8 mouse cellular contexts compared by ENCODE assay signal in the genomic region with DNA sequence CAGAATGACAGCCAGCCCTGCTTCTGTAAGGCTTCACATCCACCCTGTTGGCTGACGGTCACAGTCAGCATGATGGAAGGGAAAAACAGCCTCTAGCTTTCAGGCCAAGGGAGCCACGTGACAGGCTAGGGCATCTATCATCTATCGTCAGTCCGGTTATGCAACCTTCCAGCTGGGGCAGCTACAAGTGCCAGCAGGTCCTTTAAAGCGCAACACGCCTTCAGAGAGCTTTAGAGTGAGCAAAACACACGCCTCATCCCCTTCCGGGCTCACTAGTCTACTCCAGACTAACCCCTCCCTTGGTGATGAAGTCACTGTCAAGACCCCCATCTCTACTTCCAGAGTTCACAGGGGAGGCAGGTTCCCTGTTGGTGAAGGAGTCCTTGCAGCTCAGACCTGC. TPM values are rescaled to one million over a fixed set of nuclear protein-coding genes. Genes with fewer than 3 reads are reported as not detected.
DNase-seq lines count a peak whose midpoint lies in the region; ATAC-seq and TF ChIP-seq lines count a peak whose summit lies in the region.

No protein-coding gene starts in this region.

- peaks cover 17% of the 10 kb centered on the region for H3K4me1 ChIP-seq in intestine, embryonic 15.5 days (replicated peaks)
- no peaks in the 10 kb centered on the region for H3K4me1 ChIP-seq in hindbrain, embryonic 11.5 days (replicated peaks; ENCODE audit: control insufficient read depth, insufficient read depth, low read length)
- H3K4me1 ChIP-seq in midbrain, postnatal 0 days (ENCODE audit: insufficient read depth, low read length) = no peaks in the 10 kb centered on the region

- TF ChIP-seq CTCF in midbrain, postnatal 0 days (IDR thresholded peaks at IDR 0.05) = no peak

- H3K9ac ChIP-seq in intestine, embryonic 15.5 days = no peak overlapping the region
- H3K9ac ChIP-seq in hindbrain, embryonic 11.5 days (ENCODE audit: low read depth, low read length) = no peak overlapping the region
- no peak overlapping the region for H3K9ac ChIP-seq in midbrain, postnatal 0 days (replicated peaks; ENCODE audit: low read length, poor library complexity, severe bottlenecking)

- no peaks in the 10 kb centered on the region for H3K9me3 ChIP-seq in intestine, embryonic 15.5 days
- H3K9me3 ChIP-seq in hindbrain, embryonic 11.5 days (ENCODE audit: control insufficient read depth, low read length) = no peaks in the 10 kb centered on the region
- H3K9me3 ChIP-seq in midbrain, postnatal 0 days (ENCODE audit: low read length) = no peaks in the 10 kb centered on the region

- H3K27ac ChIP-seq in intestine, embryonic 15.5 days = no peak overlapping the region
- no peak overlapping the region for H3K27ac ChIP-seq in hindbrain, embryonic 11.5 days (ENCODE audit: low read depth, low read length)
- H3K27ac ChIP-seq in midbrain, postnatal 0 days (ENCODE audit: low read depth, low read length) = no peak overlapping the region

- 21% methylated on average over 8 of the region's 8 CpGs for WGBS in intestine, embryonic 15.5 days
- WGBS in hindbrain, embryonic 11.5 days = 79% methylated on average over 8 of the region's 8 CpGs
- 91% methylated on average over 8 of the region's 8 CpGs for WGBS in midbrain, postnatal 0 days

- H3K27me3 ChIP-seq in intestine, embryonic 15.5 days (replicated peaks) = no peaks in the 10 kb centered on the region
- no peaks in the 10 kb centered on the region for H3K27me3 ChIP-seq in hindbrain, embryonic 11.5 days (ENCODE audit: control insufficient read depth, insufficient read depth, low read length)
- H3K27me3 ChIP-seq in midbrain, postnatal 0 days (ENCODE audit: insufficient read depth, low read length) = no peaks in the 10 kb centered on the region

- no peak overlapping the region for H3K4me3 ChIP-seq in intestine, embryonic 15.5 days (replicated peaks)
- no peak overlapping the region for H3K4me3 ChIP-seq in hindbrain, embryonic 11.5 days (ENCODE audit: low read depth, low read length)
- no peak overlapping the region for H3K4me3 ChIP-seq in midbrain, postnatal 0 days (ENCODE audit: low read depth, low read length)

- ATAC-seq in frontal cortex, adult (ENCODE audit: low TSS enrichment) = peak; percentile 70
- peak; percentile 72 for ATAC-seq in intestine, embryonic 15.5 days
- ATAC-seq in hindbrain, embryonic 11.5 days (ENCODE audit: low FRiP score) = no peak
- no peak for ATAC-seq in midbrain, postnatal 0 days (ENCODE audit: low FRiP score)

- no peak for DNase-seq in frontal cortex, postnatal 10 days (ENCODE audit: low spot score in 2 of 2)
- DNase-seq in adrenal gland, postnatal 25 days = peak; percentile 64
- peak; percentile 88 for DNase-seq in lung, postnatal 25 days (ENCODE audit: low spot score)
- DNase-seq in hindbrain, embryonic 11.5 days (ENCODE audit: low spot score) = no peak
- no peak for DNase-seq in midbrain, postnatal 0 days (ENCODE audit: low spot score)
- DNase-seq in thymus, postnatal 36 days = no peak

- no peaks in the 10 kb centered on the region for H3K36me3 ChIP-seq in intestine, embryonic 15.5 days
- no peaks in the 10 kb centered on the region for H3K36me3 ChIP-seq in hindbrain, embryonic 11.5 days (ENCODE audit: control insufficient read depth, insufficient read depth, low read length)
- H3K36me3 ChIP-seq in midbrain, postnatal 0 days (ENCODE audit: insufficient read depth, low read length) = no peaks in the 10 kb centered on the region

- no peak overlapping the region for H3K4me2 ChIP-seq in intestine, embryonic 15.5 days (replicated peaks)
- no peak overlapping the region for H3K4me2 ChIP-seq in hindbrain, embryonic 11.5 days (replicated peaks; ENCODE audit: low read depth, low read length)
- H3K4me2 ChIP-seq in midbrain, postnatal 0 days (ENCODE audit: low read depth, low read length, poor library complexity, severe bottlenecking) = no peak overlapping the region

RNA-seq across cellular contexts. Expression of a gene that starts 11.7 kb away (rescaled TPM):
- 0.33 and 0.43 TPM in 2 replicates for total RNA-seq in adrenal gland, postnatal 25 days (2021)
- 19.6 and 21.7 TPM in 2 replicates for polyA plus RNA-seq in intestine, embryonic 15.5 days (2015; fragmentation: Nextera tagmentation; extraction: Ambion mirVana)
- 0.93 and 1.3 TPM in 2 replicates for polyA plus RNA-seq in hindbrain, embryonic 11.5 days (2014; fragmentation: Nextera tagmentation; extraction: Ambion mirVana)
- total RNA-seq in midbrain, postnatal 0 days (2014; rRNA removed) = 0.38 and 0.61 TPM in 2 replicates
- polyA plus RNA-seq in midbrain, postnatal 0 days (2015; fragmentation: Nextera tagmentation; extraction: Ambion mirVana) = 0.32 and 0.40 TPM in 2 replicates

Comparison
In these comparisons a context has a peak if more than half of its experiments do, and no peak if none do; other contexts are left out.
1. ATAC-seq: peak in frontal cortex, adult (single experiment) and intestine, embryonic 15.5 days (single experiment); none in hindbrain, embryonic 11.5 days (single experiment) and midbrain, postnatal 0 days (single experiment).
2. DNase-seq: peak in adrenal gland, postnatal 25 days (single experiment) and lung, postnatal 25 days (single experiment); none in frontal cortex, postnatal 10 days (0 of 2), hindbrain, embryonic 11.5 days (single experiment), midbrain, postnatal 0 days (single experiment) and thymus, postnatal 36 days (0 of 2).